Mouse (Mus musculus) CD4-positive helper T cell, adult 2 months (primary cell): ENCODE data around the gene Lrrk2.

Experiments used
- DNase-seq: peaks from one replicate; pipeline ENCODE4 v3.0.0-alpha.2; 2012; ENCODE audit warnings: low read depth, missing footprints, low spot score

Gene Lrrk2

DNA sequence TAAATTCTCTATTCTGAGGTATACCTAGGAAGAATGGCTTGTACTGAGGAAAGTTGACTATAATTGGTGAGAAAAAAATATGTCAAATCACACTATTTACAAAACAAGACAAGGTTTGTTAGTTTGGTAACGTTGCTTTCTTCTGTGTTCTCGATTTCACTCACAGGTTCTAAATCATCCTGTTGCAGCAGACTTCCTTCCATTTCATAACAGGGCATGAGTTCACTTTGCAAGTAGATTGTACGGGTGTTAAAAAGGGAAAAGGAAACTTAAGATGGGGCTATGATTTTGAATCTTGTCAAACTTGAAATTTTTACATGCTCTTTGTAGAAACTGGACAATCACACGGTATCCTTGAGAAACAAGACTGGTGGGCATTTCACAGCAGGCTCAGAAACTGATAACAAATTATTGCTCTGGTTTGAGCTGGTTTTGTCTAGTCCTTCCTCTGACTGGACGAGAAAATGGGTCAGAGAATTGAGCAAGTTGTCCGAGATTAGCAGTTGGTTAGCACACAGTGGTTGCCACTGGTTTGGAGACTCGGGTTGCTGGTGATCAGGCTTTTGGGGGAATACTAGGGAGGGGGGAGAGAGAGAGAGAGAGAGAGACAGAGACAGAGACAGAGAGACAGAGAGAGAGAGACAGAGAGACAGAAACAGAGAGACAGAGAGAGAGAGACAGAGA, 13.0 kb downstream of the Lrrk2 start:
- no peak for DNase-seq

DNA sequence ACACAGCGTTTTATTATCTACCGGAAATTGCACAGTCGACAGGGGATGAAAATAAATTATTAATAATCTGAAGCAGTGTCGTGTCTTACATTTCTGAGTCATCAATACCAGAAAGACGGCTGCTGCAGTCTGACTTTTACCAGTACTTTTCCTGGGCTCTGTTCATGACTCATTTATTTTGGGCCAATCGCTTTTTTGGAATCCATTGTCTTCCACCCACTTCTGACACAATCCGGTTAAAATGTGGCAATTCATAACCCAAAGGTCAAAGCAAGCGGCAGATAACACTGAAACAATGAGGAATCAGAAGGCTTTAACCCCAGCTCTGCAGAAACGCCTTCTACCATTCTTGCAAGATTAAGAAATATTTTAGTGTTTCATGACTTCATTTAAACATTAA, 17.7 kb downstream of the Lrrk2 start:
- DNase-seq: no peak

DNA sequence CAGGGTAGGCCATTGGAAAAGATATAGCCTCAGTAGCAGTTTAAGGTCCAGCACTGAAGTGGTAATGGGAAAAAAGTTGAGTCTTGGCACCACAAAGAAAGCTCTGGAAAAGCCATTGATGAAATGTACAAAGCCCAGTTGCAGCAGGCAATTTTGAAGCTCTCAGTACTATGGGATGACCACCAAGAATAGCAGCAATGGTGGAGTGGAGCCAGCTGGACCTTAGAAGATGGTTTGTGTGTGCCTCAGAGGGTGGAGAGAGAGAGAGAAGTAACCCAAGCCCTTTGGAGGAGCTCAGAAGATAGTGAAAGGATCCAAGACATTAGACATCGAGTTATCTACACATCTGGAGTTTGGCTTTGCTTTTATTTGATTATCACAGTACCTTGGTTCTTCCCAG, 20.1 kb downstream of the Lrrk2 start:
- no peak for DNase-seq

DNA sequence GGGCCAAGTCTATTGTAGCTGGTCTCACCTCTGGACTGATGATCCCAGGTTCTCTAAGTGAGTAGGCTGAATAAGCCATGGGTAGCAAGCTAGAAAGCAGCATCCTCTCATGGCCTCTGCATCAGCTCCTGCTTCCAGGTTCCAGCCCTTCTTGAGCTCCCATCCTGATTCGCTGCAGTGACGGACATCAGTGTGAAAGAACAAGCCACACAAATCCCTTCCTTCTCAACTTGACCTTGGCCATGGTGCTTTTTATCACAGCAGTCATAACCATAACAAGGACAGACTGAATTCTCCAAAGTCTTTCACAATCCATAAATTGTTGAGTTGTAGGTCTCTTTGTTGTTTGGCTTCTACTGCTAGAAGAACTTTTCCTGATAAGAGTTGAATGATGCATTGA, 20.9 kb downstream of the Lrrk2 start:
- no peak for DNase-seq

DNA sequence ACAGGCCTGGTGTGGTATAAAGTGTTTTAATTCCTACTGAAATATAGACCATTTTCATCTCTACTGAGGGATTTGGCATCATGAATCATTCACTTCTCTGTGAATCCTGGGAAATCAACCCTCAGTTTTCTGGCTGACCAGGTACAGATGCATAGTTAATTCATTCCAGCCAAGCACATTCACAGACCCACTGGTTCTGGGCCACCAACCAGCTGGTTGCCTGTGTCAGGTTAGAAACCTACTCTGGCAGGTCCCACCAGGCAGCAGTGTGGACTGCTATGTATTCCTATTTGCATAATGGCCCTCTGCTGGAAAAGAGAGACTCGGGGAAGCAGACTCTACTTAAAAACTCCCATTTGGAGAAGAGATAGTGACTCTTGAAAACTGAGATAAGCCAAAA, 27.9 kb downstream of the Lrrk2 start:
- DNase-seq: no peak

DNA sequence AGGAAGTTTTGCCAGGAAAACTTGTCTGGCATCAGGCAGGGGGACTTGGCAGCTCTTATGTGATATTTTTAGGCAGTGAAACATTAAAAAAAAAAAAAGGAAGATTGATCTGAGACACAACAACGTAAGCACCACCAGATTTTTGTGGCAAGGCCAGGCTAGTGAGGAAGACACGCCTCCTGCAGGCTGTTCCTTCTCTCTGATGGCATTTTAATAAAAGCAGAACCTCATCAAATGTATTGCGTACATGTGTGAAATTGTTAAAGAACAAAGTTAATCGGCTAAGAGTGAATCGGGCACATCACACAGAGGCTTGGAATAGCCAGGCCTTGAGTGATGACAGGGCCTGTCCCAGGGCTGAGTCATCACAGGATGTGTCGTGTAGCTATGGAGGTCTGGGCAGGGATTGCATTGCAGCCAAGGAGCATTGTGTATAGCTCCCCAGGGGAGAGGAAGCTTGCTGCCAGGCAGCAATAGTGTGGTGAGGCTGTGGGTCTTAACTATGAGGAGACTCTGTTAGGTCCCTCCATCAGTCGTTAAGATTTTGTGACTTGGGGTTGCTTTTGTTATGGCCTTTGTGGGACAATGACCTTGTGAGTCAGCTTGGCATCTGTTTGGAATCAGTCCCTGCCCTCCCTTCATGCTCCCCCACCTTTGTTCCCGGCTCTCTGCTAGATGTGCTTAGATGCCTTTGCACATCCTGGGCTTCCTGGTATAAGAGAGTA, 30.2 kb downstream of the Lrrk2 start:
- no peak for DNase-seq

DNA sequence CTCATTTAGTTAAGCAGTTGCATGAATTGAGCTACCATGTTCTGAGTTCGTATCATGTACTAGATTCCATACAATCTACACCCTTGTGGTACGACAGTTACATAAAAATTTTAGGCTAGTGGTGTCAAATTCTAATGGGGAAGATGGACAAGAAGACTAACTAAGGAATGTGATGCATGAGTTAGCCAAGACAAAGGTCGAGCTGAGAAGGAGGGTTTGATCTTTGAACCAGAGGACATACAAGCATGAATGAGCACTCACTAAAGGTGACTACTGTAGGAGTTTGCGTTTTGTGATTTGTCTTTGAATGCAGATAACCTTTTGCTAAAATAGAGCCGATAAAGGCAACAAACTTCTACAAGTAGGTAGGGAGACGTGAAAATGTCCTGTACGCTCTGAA, 31.1 kb downstream of the Lrrk2 start:
- no peak for DNase-seq

DNA sequence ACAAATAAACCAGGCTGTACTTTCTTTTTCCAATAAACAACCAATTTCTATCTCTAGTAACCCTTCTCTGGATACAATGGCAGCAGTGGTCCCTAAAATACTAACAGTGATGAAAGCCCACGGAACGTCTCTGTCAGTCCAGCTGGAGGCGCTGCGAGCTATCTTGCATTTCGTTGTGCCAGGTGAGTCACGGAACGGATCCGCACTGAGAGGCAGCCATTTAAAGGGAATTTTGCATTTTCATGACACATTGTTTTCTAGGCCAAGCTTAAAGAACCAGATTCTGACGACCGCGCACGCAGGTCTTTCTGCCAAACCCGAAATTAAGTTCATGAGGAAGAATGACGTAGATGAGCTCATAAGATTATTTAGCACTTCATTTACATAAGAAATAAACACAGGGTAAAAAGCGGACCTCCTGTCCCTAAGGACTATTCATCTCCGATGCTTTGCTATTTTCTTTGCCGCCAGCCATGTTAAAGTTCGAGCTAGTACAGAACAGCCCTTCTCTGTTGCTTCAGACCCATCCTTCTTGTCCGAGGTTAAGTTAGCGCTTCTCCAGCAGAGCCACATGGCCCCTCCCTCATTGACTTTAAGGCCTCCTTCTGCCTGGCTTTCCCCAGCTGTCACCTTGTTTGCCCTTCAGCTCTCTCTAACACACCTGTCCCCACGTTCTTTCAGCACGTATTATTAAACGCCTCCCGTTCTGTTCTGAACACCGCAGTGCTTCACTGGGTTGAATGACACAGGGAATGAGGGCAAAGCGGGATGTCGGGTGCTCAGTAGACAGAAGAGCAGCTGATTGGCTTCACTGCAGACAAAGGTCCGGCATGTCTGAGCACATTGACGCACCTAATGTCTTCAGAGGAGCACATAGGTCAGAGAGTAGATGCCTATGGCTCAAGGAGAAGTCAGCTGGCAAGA, 36.5 kb downstream of the Lrrk2 start:
- DNase-seq: no peak

DNA sequence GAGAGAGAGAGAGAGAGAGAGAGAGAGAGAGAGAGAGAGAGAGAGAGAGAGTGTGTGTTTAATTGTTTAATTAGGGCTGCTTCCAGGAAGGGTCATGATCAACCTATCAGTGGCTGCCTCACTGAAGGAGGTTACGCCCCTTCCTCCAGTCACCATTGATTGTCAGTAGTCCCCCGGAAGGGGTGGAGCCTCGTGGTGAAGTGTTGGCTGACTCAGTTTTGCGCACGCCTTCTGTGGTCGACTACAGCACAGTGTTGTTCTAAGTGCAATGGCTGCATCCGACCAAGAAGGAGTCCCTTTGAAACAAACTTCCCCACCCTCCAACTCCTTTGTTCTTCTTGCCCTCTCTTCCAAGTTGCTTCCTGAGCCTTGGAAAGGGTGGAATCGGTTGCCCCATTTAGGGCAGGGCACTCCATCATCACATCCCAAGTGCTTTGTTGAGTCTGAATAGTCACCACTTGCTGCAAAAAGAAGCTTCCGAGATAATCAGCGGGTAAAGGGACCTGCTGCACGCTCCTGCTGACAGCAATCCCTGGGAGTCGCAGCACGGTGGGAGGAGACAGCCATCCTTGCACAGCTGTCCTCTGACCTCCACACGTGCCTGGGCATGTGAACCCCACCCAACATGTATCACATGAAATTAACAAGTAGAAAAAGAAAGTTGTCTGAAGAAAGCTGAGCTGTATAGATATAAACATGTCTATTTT, 62.4 kb downstream of the Lrrk2 start:
- no peak for DNase-seq

DNA sequence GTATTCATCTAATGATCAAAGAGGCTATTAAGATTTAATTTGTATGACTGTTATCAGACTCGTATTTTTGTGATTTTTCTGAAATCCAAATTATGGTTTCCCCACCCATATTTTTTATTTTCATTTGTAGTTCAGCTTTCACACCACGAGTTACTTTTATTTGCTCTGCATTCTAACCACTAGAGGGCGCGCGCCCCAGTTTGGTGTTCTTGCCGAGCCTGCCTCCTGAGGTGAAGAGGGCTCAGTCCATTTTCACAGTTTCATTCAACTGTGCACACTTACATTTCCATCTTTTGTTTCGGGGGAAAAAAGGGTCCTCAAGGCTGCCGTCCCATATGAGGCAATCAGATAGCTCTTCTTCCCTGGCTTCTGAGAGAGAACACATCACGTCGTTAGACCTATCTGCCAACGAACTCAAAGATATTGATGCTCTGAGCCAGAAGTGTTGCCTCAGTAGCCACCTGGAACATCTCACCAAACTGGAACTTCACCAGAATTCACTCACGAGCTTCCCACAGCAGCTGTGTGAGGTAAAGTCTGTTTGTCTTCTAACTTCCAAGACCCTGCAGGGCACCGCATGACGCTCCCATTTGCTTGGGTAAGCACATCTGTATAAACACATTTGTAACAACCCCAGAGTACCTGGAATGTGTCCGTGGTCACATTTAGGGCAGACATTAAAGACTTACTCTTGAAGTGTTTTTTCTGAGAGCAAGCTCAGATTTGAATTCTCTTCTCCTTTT, 64.0 kb downstream of the Lrrk2 start:
- no peak for DNase-seq

DNA sequence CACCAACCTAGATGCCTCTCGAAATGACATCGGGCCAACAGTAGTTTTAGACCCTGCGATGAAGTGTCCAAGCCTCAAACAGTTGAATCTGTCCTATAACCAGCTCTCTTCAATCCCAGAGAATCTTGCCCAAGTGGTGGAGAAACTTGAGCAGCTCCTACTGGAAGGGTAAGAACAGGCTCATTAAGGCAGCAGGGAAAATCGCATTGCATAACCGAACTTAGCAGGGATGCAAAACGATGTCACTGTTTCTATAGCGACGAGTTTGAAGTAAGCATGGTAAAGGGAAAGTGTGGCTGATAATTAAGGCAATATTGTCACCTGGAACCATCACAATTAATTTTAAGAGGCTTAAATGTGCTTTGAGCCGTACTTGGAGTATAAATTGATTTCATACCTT, 65.8 kb downstream of the Lrrk2 start:
- DNase-seq: no peak

DNA sequence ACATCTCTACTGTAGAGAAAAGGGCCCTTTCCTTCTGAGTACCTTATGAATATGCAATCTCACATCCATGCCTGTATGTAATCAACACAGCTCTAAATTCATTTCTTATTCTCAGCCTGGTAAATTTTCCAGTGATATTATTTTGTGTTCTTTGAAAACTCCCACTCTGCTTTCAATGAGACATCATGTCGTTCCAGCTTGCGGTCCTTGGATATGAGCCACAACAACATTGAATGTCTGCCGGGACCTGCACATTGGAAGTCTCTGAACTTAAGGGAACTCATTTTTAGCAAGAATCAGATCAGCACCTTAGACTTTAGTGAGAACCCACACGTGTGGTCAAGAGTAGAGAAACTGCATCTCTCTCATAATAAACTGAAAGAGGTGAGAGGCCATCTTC, 72.5 kb downstream of the Lrrk2 start:
- DNase-seq: no peak

DNA sequence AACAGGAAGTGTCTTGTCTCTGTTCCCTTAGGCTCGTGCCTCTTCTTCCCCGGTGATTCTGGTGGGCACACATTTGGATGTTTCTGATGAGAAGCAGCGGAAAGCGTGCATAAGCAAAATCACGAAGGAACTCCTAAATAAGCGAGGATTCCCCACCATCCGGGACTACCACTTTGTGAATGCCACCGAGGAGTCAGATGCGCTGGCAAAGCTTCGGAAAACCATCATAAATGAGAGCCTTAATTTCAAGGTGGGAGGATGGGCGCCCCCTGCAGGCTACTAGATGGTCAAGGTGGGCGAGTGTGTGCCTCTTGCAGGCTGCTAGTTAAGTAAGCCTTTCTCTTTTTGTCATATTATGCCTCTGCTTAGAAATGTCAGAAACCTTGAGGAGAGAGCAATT, 79.1 kb downstream of the Lrrk2 start:
- no peak for DNase-seq

DNA sequence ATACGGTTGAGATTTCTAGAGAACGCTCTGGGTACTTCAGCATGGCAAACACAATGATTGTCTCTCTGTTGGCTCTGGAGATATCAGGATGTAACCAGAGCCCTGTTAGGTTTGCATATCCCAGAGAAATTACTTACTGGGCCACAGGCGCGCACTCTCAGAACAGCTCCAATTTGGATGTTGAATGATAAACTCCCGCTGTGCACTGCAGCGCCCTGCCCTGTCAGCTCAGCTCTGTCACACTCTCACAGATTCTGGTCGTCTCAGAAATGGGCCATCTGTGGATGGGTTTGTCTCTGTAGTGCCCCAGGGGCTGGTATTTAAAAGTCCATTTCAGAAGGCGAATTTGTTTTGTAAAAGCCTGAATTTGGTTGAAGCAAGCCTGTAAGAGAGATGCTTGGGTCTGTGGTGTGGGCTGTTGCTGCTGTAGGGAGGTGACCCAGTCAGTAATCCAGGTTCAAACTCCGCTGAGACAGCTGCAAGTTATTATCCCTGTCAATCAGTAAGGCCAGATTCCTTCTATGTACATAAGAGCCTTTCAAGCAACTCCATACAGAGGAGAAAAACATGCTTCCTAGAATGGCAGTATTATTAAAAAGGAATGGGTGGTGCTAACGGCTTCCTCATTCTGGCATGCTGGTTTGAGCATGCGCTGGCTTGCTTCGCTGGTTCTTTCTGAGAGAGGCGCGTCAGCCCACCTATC, 80.6 kb downstream of the Lrrk2 start:
- no peak for DNase-seq

DNA sequence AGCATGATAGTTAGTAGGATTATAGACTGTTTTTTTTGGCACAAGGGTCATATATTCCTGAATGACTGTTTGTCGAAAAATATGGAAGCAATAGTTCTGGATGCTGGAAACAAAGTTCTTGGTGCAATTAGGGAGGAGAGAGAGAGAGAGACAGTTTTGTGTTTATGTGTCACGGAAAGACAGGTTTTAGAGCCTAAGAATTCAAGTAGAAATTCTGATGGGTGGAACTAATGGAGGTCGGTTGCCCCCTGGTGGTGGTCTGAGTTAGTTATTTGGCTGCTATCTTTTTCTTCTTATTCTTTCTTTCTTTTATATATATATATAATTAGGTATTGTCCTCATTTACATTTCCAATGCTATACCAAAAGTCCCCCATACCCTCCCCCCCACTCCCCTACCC, 81.6 kb downstream of the Lrrk2 start:
- DNase-seq: peak; percentile 7

DNA sequence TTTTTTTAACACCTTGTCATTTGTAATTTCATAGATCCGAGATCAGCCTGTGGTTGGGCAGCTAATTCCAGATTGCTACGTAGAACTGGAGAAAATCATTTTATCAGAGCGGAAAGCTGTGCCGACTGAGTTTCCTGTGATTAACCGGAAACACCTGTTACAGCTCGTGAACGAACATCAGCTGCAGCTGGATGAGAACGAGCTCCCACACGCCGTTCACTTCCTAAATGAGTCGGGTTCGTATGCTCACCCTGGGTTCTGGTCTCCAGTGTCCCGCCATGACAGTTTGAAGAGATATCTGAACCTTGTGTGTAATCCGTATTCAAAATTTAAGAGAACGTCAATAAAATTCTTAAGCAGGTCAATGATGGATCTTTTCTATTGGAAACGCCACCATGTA, 82.8 kb downstream of the Lrrk2 start:
- no peak for DNase-seq

DNA sequence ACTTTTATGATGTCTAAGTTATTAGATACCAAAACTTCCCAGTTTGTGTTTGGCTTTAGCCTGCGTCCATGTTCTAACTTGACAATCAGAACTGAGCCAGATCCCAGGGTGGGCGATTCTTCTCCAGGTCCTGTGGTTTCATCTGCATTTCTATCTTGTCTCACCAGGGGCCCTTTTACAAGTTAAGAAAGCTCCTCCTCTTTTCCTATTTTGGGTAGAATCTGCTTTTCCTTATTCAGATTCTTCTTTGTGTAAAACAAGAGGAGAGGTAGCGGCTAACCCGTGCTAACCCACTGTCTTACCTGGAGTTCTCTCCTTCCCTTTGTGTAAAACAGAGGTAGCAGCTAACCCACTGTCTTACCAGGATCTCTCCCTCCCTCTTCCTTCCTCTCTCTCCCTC, 99.1 kb downstream of the Lrrk2 start:
- DNase-seq: no peak

DNA sequence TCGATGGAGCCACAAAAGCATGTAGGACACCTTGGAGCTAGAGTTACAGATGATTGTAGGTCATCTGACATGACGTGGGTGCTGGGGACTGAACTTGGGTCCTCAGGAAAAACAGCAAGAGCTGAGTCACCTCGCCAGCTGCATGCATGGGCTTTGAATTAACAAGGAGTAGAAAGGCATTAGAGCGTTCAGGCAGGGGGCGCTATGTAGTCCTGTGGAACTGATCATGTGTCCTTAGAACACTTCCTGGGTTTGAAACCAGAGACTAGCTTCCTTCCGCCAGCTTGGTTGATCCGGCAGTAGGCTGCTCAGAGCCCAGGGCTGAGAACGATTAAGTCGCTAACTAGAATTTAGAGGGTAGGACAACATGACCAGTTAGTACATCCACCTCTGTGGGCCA, 106.2 kb downstream of the Lrrk2 start:
- DNase-seq: no peak

DNA sequence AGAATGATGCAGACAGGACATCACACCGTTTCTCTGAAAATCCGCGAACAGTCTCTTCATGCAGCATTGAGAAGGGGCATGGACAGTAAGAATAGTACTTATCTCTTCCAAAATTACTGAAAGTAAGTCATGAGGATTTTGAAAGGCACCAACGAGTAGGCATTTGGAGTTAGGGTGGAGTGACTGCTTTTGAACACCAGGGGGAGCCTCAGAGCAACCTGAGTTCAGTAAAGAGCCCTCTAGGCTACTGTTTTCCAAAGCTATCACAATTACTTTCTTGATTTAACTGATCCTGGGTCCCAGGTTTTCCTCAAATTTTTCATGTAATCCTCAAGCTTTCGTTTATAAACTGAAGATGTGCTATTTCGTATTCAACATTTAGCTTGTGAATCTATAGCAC, 108.2 kb downstream of the Lrrk2 start:
- no peak for DNase-seq

DNA sequence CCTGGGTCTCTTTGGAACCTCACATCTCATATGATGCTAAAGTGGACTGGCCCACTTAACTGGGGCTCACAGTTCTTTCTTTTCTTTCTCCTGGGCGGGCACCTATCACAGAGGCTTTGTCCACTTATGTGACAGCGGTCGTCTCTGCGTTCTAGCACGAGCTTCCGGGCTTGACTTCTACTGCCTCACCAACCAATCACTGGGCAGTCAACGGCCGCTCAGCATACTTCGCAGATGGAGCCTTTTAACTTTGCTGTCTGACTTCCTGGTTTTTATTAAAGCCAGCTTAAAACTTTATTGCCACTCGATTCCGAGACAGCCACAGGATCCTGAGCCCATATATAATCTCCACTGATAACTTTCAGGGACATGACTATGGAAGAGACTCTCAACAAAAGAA, 115.4 kb downstream of the Lrrk2 start:
- DNase-seq: no peak

DNA sequence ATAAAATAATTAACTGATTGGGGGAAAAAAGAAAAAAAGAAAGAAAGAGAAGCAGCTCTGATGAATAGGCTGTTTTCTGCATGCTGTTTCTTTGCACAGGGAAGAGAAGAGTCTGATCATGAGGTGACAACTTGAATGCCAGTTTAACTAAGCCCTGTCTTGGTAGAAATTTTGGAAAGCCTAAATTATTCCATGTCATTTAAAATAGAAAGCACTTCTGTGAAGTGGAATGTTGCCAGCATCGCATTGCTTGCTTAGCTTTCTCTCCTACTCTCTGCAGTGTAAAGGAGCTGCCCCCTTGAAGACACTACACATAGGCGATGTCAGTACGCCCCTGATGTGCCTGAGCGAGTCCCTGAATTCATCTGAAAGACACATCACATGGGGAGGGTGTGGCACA, 133.5 kb downstream of the Lrrk2 start:
- no peak for DNase-seq
